Mouse (Mus musculus) cerebellum, postnatal 10 days (tissue): ENCODE results near the gene Elmo1.
A peak's percentile ranks its signal among the peaks of the same experiment; 100 is the strongest.

Experiments
- DNase-seq, 2 experiments: peaks; one replicate each; pipeline ENCODE4 v3.0.0; 2021; ENCODE audit warnings: mixed read lengths in 2 of 2

Elmo1 gene

GRCm38 (mm10) chr13:20327064-20327463 lies 236.7 kb downstream of the Elmo1 start:
- DNase-seq = no peak

- DNase-seq = no peak
Measured at GRCm38 (mm10) chr13:20327975-20328374, 237.6 kb downstream of the Elmo1 start.

GRCm38 (mm10) chr13:20328672-20329071 lies 238.3 kb downstream of the Elmo1 start:
- DNase-seq = no peak

- DNase-seq = peak; percentile 80 to 85
Measured at GRCm38 (mm10) chr13:20330954-20331353, 240.6 kb downstream of the Elmo1 start.

- no peak for DNase-seq
Measured at GRCm38 (mm10) chr13:20335051-20335888, 244.9 kb downstream of the Elmo1 start.

- peak in 1 of 2 experiments; percentile 21 for DNase-seq
Measured at GRCm38 (mm10) chr13:20335889-20336497, 245.6 kb downstream of the Elmo1 start.

- DNase-seq = no peak
Measured at GRCm38 (mm10) chr13:20342881-20343280, 252.5 kb downstream of the Elmo1 start.

DNA sequence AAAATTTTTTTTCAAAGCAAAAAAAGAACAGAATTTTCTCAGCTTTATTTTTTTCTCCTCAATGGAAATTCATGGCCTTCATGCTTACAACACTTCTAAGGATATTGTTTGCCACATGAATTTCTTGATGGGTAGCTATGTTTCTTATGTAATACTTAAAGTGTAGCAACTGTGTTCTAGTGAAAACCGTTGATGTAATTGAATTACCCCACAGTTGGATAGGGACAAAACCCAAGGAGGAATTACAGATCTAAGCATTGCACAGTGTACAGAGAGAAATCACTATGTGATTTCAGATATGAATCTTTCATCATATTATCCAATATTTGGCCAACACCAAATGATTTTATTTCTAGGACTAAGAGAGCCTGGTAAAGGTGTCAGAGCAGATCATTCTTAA lies 259.4 kb downstream of the Elmo1 start:
- DNase-seq = no peak

DNA sequence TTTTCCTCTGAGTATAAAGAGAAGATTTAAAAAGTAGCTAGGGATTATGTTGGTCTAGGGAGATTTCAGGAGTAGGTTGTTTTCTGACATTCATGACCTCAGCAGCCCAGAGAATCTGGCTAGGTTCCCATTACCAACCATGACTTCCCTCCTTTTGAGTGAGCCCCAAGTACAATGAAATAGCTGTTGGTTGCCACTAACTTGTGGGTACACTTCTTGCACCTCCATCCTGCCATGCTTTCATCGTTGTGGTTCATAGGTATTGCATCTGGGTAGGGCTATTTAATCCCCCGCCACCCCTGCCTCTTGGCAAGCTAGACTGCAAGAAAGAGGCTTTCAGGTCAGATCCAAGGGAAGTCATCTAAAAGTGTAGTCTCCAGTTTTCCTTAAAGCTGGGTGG lies 262.2 kb downstream of the Elmo1 start:
- no peak for DNase-seq

DNA sequence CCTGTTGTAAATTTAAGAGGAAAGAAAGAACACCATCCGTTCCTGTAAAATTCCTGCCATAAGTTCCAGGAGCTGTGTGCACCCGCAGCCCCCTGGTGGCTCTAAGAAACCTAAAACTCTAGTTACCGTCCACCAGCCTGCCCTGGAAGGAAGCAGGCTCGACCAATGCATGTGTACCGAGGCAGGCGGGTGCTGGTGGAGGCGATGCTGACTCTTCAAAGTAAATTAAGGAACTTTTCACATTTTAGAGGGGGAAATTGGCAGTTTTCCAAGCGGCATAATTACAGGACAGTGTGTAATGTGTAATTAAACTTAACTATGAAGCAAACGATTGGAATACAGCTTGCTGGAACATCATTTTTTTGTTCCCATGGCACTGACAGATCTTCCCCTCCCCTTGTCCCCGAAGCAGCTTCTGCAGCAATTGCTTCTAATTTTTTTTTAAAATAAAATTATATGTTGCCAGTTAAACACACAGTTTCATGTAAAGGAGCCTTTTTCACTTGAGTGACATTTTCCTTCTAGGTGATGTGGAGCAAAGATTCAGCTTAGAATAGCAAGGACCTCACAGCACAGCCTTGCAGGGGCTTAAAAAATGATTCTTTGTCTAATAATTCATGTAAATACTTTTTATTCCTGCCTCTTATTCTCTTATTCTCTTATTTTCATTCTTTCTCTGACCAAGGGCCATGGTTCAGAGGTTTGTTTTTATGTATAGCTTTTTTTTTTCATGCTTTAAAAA lies 263.6 kb downstream of the Elmo1 start:
- peak; percentile 50 to 57 for DNase-seq

DNA sequence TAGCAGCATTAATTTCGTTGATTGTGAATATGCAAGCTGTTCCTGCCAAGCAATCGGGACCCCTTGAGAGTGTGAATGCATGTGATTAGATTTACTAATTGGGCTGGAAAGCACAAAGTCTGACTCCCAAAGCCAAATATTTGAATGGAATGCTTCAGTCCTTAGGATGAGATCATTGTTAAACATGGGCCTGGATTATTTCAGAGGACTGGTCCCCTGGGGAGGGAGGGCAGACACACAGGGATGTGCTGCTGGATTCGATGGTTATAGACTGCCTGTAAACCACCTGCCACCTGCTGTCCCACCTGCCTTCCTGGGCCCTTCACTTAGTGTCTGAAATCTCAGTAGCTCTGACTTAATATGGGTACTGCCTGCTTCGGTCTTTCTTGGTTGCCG lies 264.2 kb downstream of the Elmo1 start:
- peak; percentile 81 for DNase-seq

- DNase-seq = no peak
Measured at GRCm38 (mm10) chr13:20362541-20362940, 272.1 kb downstream of the Elmo1 start.

DNA sequence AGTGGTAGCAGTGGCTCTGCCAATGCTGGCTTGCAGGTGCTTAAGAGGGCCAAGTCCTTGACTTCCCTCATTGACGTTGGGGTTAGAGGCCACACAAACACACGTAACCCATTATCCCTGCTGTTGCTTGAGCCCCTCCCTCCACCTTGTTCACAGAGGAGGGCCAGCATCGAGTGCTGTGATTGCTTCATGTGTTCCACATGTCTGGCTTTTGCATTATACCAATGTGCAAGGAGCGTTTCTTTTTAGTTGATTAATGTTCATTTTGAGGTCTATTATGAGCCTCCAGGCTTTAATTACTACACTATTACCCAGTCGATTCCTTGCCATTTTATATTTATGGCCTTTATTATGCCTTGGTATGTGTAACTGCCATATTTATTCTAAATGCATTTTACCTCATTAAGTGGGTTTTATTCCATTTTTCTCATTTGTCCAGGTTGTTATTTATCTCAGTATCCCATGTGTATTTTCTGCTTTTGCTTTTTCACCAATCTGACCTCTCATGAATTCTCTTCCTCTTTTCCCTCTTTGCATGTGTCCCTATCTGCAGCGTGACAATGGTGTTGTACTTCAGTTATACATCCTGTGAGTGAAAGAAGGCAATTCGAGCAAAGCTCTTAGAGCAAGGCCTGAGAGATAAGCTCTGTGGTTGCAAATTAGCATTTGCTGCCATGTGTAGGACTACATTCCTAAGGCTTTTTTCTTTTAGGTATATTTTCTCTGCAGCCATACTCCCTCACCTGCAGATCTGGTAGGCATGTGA lies 275.6 kb downstream of the Elmo1 start:
- DNase-seq = no peak

GRCm38 (mm10) chr13:20370036-20370802 lies 279.8 kb downstream of the Elmo1 start:
- DNase-seq = no peak

GRCm38 (mm10) chr13:20371501-20371900 lies 281.1 kb downstream of the Elmo1 start:
- DNase-seq = no peak

GRCm38 (mm10) chr13:20372335-20372734 lies 281.9 kb downstream of the Elmo1 start:
- no peak for DNase-seq

GRCm38 (mm10) chr13:20378869-20379268 lies 288.5 kb downstream of the Elmo1 start:
- no peak for DNase-seq

DNA sequence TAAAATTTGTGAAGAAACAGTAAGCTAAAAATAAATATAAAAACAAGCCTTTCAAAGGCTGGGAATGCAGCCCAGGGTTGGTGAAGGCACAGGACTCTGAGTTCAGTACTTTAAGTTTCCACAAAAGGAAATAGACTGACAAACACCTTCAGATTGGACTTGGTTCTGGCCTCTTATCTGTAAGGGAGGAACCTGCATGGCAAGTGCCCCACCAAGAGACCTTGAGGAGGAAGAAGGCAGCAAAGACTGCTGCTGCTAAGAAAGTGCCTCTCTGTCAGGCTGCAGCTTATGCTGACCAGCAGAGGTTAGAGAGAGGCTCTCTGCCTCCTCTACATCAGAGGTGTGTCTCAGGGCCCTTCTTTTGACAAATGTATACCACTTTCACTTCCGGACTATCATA lies 293.5 kb downstream of the Elmo1 start:
- DNase-seq = no peak

GRCm38 (mm10) chr13:20384846-20385245 lies 294.4 kb downstream of the Elmo1 start:
- DNase-seq = no peak

DNA sequence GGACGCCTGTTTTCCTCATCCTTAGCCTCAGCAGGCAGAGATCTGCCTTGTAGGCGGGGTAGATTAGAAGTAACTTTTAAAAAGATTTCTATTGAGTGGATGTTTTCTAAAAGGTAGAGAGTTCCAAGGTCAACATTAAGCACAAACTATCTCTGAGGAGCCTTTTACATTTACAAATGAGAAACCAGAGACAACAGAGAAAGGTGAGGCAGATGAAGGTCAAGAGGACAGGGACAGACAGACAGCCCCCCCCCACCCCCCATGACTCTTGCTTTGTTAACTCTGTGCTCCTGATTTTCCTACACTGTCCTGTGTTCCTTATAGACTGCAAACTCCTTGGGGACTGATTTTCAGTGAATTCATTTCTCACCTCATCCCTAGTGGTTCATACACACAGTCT lies 295.0 kb downstream of the Elmo1 start:
- no peak for DNase-seq

DNA sequence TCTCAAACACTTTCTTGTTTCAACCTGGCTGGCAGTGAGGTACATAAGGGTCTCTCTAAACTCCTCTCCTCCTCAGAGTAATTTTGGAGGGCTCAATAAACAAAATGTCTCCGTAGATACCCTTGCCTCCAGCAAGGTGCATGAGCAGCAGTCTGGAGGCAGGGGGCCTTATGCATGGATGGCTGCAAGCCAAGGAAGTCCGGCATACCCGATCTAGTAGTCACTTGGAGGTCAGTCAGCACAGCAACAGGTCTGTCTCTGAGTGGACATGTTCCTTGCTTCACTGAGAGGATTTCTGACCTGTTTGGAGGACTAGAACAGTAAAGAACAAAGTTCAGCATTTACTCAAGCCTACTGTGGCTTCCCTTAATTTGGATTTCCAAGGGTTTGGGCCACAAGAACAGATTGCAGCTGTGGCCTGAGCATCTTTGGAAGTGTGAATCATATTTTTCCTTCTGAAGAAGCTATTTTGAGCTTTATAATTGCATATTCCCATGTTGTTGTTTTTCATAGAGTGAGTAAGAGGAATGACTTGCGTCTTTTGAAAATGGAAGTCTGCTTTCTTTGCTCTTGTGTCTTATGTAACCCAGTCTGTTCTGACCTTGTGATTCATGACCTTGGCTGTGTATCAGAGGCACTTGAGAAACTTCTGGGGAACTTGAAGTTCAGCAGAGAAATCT lies 296.2 kb downstream of the Elmo1 start:
- DNase-seq = peak; percentile 14 to 18
